Mouse (Mus musculus) ES-E14 (cell line): Measurements from ENCODE around the gene Riok2.

Experiments
- CHD2 ChIP-seq: IDR thresholded peaks from 2 replicates; pipeline ENCODE4 v1.6.1; 2014; ENCODE audit warnings: mild to moderate bottlenecking, low read depth, low read length, inconsistent platforms
- HCFC1 ChIP-seq: IDR thresholded peaks from 2 replicates; pipeline ENCODE4 v1.6.1; 2012; ENCODE audit warnings: low read length, inconsistent platforms, borderline replicate concordance; ENCODE audit not compliant: insufficient read depth
- MAFK ChIP-seq: IDR thresholded peaks from 2 replicates; pipeline ENCODE4 v1.6.1; 2014; ENCODE audit warnings: mild to moderate bottlenecking, low read depth, low read length, inconsistent platforms; ENCODE audit not compliant: insufficient read depth
- ZC3H11A ChIP-seq: IDR thresholded peaks from 2 replicates; pipeline ENCODE4 v1.6.1; 2012; ENCODE audit warnings: low read depth, mild to moderate bottlenecking, inconsistent platforms, low read length, borderline replicate concordance
- ZNF384 ChIP-seq: IDR thresholded peaks from 2 replicates; pipeline ENCODE4 v1.6.1; 2012; ENCODE audit warnings: low read depth, low read length, inconsistent platforms

- TF ChIP-seq HCFC1 = no peak
- no peak for TF ChIP-seq MAFK
- no peak for TF ChIP-seq ZC3H11A
- no peak for TF ChIP-seq CHD2
- TF ChIP-seq ZNF384 = no peak
These were observed 1.5 kb downstream of the Riok2 start for GRCm38 (mm10) chr17:17375581-17375980.
